Mouse (Mus musculus): ENCODE measurements around the gene Mrtfb.

Gene Mrtfb

GRCm38 (mm10) chr16:13351268-13351667 lies 95.0 kb downstream of the Mrtfb start:
- no peak for DNase-seq (ENCODE audit: low read depth, low spot score)

GRCm38 (mm10) chr16:13353927-13354326 lies 97.6 kb downstream of the Mrtfb start:
- no peak for DNase-seq (ENCODE audit: low read depth, low spot score)

GRCm38 (mm10) chr16:13354431-13354830 lies 98.2 kb downstream of the Mrtfb start:
- DNase-seq (ENCODE audit: low read depth, low spot score), result no peak

DNA sequence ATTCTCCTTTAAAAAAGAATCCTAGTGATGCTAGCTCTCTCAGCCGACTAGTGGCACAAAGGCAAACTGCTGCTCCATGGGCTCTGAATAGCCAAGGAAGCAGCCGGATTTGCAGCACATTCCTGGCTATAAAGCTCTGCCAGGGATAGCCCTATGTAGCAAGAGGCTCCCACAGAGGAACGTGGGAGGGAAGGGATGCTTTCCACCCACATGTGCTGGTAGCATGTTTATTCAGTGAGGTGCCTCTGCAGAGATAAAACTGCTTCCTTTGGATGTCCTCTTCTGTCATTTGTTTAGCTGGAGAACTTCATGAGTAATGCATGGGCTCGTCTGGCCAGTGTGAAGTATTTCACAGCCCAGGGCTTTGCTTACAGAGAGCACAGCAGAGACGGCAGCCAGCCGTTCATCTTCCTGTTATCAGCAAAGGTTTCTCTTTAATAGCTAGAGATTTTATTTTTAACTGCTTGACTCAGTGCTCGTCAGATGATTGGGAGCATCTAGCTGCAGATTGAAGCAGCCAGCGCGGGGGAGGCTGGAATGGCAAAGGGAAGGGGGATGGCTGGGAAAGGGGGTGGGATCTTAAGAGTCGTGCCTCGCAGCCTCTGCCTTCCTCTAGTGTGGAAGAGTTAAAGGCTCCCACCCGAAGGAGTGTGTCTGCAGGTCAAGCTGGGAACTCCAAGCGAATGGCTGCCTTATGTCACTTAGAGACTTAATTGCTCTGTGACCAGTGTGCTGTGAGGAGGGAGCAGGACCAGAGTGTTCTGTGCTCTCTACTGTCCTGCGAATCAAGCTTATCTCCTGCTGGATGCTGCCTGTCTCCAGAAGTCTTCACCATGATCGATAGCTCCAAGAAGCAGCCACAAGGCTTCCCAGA lies 101.8 kb downstream of the Mrtfb start:
- peak; percentile 29 for DNase-seq (ENCODE audit: low read depth, low spot score)

DNA sequence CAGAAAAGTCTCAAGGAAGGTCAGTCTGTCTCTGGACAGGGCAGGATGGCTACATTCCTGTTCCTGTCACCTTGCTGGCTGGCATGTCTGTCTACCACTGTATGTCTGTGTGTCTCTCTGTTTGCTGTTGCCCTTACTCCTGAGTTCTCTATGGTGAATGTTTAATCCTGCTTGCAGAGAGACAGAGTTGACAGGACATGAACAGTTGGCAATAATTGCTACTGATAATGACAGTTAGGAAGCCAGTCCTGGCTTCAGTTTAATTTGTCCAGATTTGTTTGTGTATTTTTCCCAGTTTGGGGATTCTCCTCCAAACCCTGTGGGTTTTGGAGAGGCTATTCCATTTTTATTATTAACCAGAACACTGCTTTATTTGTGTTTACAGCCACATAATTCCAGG lies 102.5 kb downstream of the Mrtfb start:
- DNase-seq (ENCODE audit: low read depth, low spot score), result no peak

GRCm38 (mm10) chr16:13359405-13359858 lies 103.2 kb downstream of the Mrtfb start:
- DNase-seq (ENCODE audit: low read depth, low spot score), result no peak

DNA sequence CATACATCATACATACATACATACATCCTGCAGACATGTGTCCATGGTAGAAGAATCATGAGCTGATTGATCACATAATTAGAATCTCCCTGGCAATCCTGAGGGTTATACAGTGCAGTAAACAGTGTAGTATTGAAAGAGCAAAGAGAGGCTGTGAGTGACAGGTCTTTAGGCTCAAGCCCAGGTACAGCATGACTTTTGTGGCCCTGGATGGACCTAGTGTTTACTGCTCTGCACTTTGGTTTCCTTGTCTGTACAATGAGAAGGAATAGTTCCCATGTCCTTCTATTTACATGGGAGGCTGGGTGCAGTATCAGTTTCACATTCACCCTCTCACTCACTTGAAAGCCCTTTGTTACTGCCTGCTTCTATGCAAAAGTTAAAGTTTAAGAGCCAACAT lies 103.9 kb downstream of the Mrtfb start:
- no peak for DNase-seq (ENCODE audit: low read depth, low spot score)

GRCm38 (mm10) chr16:13360835-13361234 lies 104.6 kb downstream of the Mrtfb start:
- DNase-seq (ENCODE audit: low read depth, low spot score), result no peak

GRCm38 (mm10) chr16:13363141-13363540 lies 106.9 kb downstream of the Mrtfb start:
- no peak for DNase-seq (ENCODE audit: low read depth, low spot score)

GRCm38 (mm10) chr16:13364145-13364544 lies 107.9 kb downstream of the Mrtfb start:
- DNase-seq (ENCODE audit: low read depth, low spot score), result no peak

DNA sequence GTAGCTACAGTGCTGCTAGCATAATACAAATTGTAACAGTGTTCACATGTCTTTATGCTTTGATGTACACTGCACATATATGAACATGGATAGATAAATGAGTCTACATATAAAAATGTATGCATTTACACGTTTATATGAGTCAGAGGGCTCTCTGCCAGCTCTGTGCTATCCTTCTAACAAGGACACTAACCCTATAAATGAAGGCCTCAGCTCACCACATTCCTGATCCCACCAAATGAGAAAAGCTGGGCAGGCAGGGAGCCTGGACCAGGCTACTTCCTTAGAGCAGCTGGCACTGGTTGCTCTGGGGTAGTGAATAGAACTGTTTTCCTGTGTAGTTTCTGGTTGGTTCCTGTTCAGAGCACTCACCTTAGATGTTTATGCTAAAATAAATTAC lies 110.0 kb downstream of the Mrtfb start:
- no peak for DNase-seq (ENCODE audit: low read depth, low spot score)

DNA sequence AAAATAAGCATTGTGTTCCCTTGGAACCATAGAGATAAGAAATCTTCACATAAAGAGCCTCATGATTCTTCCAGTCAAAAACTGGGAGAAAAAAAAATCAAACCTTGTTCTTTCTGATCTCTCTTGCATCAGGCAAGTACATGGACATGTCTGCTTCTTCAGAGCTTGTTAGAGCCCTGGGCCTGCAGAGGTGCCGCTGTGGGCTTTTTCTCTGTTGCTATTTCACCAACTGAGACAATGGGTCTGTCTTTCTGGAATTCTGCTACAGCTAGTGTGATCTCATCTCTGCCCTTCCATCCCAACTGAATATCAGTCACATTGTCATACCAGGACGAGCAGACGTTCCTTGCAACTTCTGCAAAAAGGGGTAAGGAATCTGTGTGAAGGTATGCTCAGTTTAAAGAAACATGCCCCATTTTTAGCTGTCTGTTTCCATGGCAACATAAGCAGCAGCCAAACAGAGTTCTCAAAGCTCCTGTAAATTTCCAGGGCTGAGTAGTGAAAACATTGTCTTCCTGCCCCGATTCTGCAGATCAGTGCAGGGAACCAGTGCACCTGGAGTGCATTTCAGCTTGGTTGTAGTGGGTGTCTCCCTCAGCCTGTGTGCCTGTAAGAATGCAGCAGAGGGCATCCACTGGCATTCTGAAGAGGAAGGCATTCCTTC lies 110.7 kb downstream of the Mrtfb start:
- DNase-seq (ENCODE audit: low read depth, low spot score), result no peak

DNA sequence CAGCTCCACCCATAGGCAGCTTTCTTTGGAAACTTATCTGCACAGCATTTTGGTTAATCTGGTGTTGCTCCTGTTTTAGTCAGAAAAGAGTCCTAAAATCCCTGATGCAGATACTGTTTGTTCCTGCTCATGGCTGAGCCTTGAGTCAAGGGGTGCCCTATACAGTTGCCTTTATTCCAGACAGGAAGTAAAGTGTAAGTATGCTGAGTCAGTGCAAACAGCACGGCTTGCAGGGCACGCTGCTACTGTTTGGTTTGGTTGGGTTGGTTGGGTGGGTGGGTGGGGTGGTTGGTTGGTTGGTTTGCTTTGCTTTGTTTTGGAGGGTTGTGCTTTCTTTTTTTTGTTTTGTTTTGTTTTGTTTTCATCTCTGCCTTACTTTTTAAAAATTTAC lies 111.2 kb downstream of the Mrtfb start:
- DNase-seq (ENCODE audit: low read depth, low spot score), result no peak

DNA sequence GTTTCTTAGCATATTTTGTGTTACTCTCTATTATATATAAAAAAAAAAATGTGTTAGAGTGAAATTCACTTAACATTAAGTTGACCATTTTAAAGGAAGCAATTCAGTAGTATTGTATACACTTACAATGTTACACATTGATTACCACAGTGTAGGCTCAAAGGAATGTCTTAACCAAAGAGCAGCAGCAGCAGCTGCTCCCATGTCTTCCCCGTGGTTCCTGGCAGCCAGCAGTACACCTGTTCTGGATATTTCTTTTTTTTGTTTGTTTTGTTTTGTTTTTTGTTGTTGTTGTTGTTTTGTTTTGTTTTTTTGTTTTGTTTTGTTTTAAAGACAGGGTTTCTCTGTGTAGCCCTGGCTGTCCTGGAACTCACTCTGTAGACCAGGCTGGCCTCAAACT lies 112.4 kb downstream of the Mrtfb start:
- no peak for DNase-seq (ENCODE audit: low read depth, low spot score)

- peak; percentile 33 for DNase-seq (ENCODE audit: low read depth, low spot score)
Observed at GRCm38 (mm10) chr16:13371740-13372287, 115.5 kb downstream of the Mrtfb start.

DNA sequence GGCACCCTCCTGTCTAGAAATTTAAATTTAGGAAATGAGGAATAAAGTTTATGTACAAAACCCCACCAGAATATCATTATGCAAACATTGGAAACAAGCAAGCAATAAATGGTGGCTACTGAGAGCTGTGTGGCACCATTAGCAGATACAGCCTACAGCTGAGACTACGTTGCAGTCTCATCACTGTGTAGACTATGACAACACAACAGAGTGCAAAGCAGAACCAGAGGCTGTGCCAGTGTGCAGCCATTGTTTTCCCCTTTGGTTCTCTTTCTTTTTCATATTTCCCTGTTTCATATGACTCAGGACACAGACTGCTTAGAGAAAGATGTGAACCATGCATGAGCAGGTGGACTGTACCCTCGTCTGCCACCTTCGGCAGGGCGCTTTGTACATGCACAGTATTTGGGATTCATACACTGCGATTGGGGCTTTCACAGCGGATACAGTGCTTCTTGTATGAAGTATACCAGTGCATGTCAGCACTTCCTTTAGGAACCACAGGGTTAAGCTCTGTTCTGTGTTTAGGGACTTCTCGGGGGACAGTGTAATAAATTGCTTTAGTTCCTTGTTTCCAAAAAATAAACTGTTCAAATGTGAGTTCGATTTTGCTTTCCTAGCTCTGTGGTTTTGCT lies 116.7 kb downstream of the Mrtfb start:
- DNase-seq (ENCODE audit: low read depth, low spot score), result no peak

- no peak for DNase-seq (ENCODE audit: low read depth, low spot score)
Observed at GRCm38 (mm10) chr16:13376947-13377486, 120.7 kb downstream of the Mrtfb start.

- DNase-seq (ENCODE audit: low read depth, low spot score), result no peak
Observed at GRCm38 (mm10) chr16:13378157-13378556, 121.9 kb downstream of the Mrtfb start.

- DNase-seq (ENCODE audit: low read depth, low spot score), result no peak
Observed at GRCm38 (mm10) chr16:13379865-13380264, 123.6 kb downstream of the Mrtfb start.

- no peak for DNase-seq (ENCODE audit: low read depth, low spot score)
Observed at GRCm38 (mm10) chr16:13381771-13382170, 125.5 kb downstream of the Mrtfb start.

- DNase-seq (ENCODE audit: low read depth, low spot score), result no peak
Observed at GRCm38 (mm10) chr16:13387306-13387705, 131.0 kb downstream of the Mrtfb start.

- DNase-seq (ENCODE audit: low read depth, low spot score), result no peak
Observed at GRCm38 (mm10) chr16:13400375-13400774, 144.1 kb downstream of the Mrtfb start.

Data from retina, postnatal 7 days (tissue).